Mouse (Mus musculus): ENCODE measurements around the gene Tial1.

- TF ChIP-seq CTCF (IDR thresholded peaks at IDR 0.05; ENCODE audit: borderline replicate concordance, insufficient read depth, low read length), result no peak
- TF ChIP-seq POLR2A (IDR thresholded peaks at IDR 0.05; ENCODE audit: low read depth, low read length), result no peak
Measured at GRCm38 (mm10) chr7:128439251-128439650, 22.3 kb downstream of the Tial1 start.
